Mouse (Mus musculus) forebrain, embryonic 11.5 days (tissue): ENCODE data around the gene Qser1. TPM values are rescaled to one million over a fixed set of nuclear protein-coding genes. Genes with fewer than 3 reads are reported as not detected.
"Not testable (repeated sequence)": the region's sequence is repeated elsewhere in the genome, so short reads cannot be mapped to it uniquely, and the experiment has no call there.

Experiments used
- ATAC-seq: fragments of 200-750 bp; cut with Nextera tagmentation; replicated peaks from 2 replicates; pipeline ENCODE4 v1.8.0; 2017; ENCODE audit warnings: moderate TSS enrichment; ENCODE audit not compliant: low FRiP score
- DNase-seq: peaks from one replicate; pipeline ENCODE4 v3.0.0-alpha.2; 2017; ENCODE audit warnings: low spot score
- H3K27ac ChIP-seq: fragments of 300-500 bp; sonication (generic); 2 replicates; pipeline ENCODE4 v1.5.1; 2014; ENCODE audit warnings: low read depth, low read length
- H3K27me3 ChIP-seq: fragments of 300-500 bp; sonication (generic); 2 replicates; pipeline ENCODE4 v1.6.1; 2014; ENCODE audit warnings: mild to moderate bottlenecking, low read length, mixed read lengths; ENCODE audit not compliant: control insufficient read depth, insufficient read depth
- H3K36me3 ChIP-seq: fragments of 300-500 bp; sonication (generic); 2 replicates; pipeline ENCODE4 v1.6.1; 2014; ENCODE audit warnings: mild to moderate bottlenecking, low read length, moderate library complexity, mixed read lengths; ENCODE audit not compliant: control insufficient read depth, insufficient read depth
- H3K4me1 ChIP-seq: fragments of 300-500 bp; sonication (generic); replicated peaks from 2 replicates; pipeline ENCODE4 v1.6.1; 2014; ENCODE audit warnings: low read length, mixed read lengths; ENCODE audit not compliant: control insufficient read depth, insufficient read depth
- H3K4me2 ChIP-seq: fragments of 300-500 bp; sonication (generic); 2 replicates; pipeline ENCODE4 v1.6.1; 2014; ENCODE audit warnings: low read depth, mild to moderate bottlenecking, low read length, moderate library complexity, mixed read lengths; ENCODE audit not compliant: severe bottlenecking
- H3K4me3 ChIP-seq: fragments of 300-500 bp; sonication (generic); 2 replicates; pipeline ENCODE4 v1.5.1; 2014; ENCODE audit warnings: low read depth, low read length
- H3K9ac ChIP-seq: fragments of 300-500 bp; sonication (generic); 2 replicates; pipeline ENCODE4 v1.6.1; 2014; ENCODE audit warnings: low read length
- H3K9me3 ChIP-seq: fragments of 300-500 bp; sonication (generic); 2 replicates; pipeline ENCODE4 v1.6.1; 2016; ENCODE audit warnings: low read length, mixed read lengths; ENCODE audit not compliant: control insufficient read depth
- WGBS: fragments of 180-500 bp; shearing (Covaris S2); extraction: QIAGEN DNeasy Blood & Tissue Kit; methylation state at CpG from one replicate; pipeline ENCODE4 v1.1.7; 2014; 5-methylcytosine and 5-hydroxymethylcytosine counted together
- polyA plus RNA-seq: library from polyadenylated mRNA; unstranded; fragments of >200 nt; fragmentation: Nextera tagmentation; extraction: Ambion mirVana; gene quantifications from 2 replicates; pipeline ENCODE4 v1.2.1, GENCODE M21; 2014

The Qser1 gene
- 18.7 and 18.9 TPM in 2 replicates for polyA plus RNA-seq

GRCm38 (mm10) chr2:104816371-104816827, at the start of gene Qser1:
Gene Qser1 (minus strand): TSS chr2:104816760.
- no peak for DNase-seq
- H3K36me3 ChIP-seq = no peaks in the 10 kb centered on the region

GRCm38 (mm10) chr2:104864176-104864860, 47.8 kb upstream of the Qser1 start:
- ATAC-seq (no peak), DNase-seq (no peak)
- 87% methylated on average over 4 of the region's 4 CpGs for WGBS
- Histone ChIP-seq H3K9ac (no peak overlapping the region), H3K27me3 (no peaks in the 10 kb centered on the region), H3K36me3 (no peaks in the 10 kb centered on the region), H3K4me2 (no peak overlapping the region), H3K9me3 (no peaks in the 10 kb centered on the region), H3K4me3 (no peak overlapping the region), H3K4me1 (no peaks in the 10 kb centered on the region), H3K27ac (no peak overlapping the region)

More at GRCm38 (mm10) chr2:104816371-104816827, at the start of gene Qser1:
- Histone ChIP-seq H3K4me1 (peaks cover 3% of the 10 kb centered on the region), H3K27ac (peak within 1 kb of the TSS; percentile 98), H3K4me3 (peak within 1 kb of the TSS; percentile 94), H3K9me3 (no peaks in the 10 kb centered on the region), H3K4me2 (peak within 1 kb of the TSS; percentile 85), H3K9ac (peak within 1 kb of the TSS; percentile 98), H3K27me3 (no peaks in the 10 kb centered on the region)
- 2% methylated on average over 38 of the region's 50 CpGs for WGBS
- ATAC-seq = peak; percentile 77

GRCm38 (mm10) chr2:104860426-104860825, 43.9 kb upstream of the Qser1 start:
- H3K4me2 ChIP-seq = no peak overlapping the region
- H3K9me3 ChIP-seq = no peaks in the 10 kb centered on the region
- no peak overlapping the region for H3K27ac ChIP-seq
- DNase-seq (no peak), ATAC-seq (no peak)
- no peak overlapping the region for H3K4me3 ChIP-seq
- no peaks in the 10 kb centered on the region for H3K27me3 ChIP-seq
- H3K9ac ChIP-seq = no peak overlapping the region
- H3K36me3 ChIP-seq = no peaks in the 10 kb centered on the region
- 89% methylated on average over 10 of the region's 10 CpGs for WGBS
- H3K4me1 ChIP-seq = no peaks in the 10 kb centered on the region

- no peak overlapping the region for H3K4me3 ChIP-seq
- no peak for DNase-seq
These were observed 42.5 kb upstream of the Qser1 start for GRCm38 (mm10) chr2:104859060-104859459.

GRCm38 (mm10) chr2:104858083-104858482, 41.5 kb upstream of the Qser1 start:
- not testable (repeated sequence) for DNase-seq, ATAC-seq, H3K27me3 ChIP-seq, H3K27ac ChIP-seq, H3K4me1 ChIP-seq, H3K4me2 ChIP-seq, H3K4me3 ChIP-seq, H3K9ac ChIP-seq, H3K36me3 ChIP-seq, H3K9me3 ChIP-seq
- WGBS = 94% methylated on average over 3 of the region's 3 CpGs

More at GRCm38 (mm10) chr2:104859060-104859459, 42.5 kb upstream of the Qser1 start:
- WGBS = 90% methylated on average over 5 of the region's 5 CpGs
- Histone ChIP-seq H3K4me2 (no peak overlapping the region), H3K27me3 (no peaks in the 10 kb centered on the region), H3K9me3 (no peaks in the 10 kb centered on the region), H3K4me1 (no peaks in the 10 kb centered on the region), H3K9ac (no peak overlapping the region), H3K36me3 (no peaks in the 10 kb centered on the region), H3K27ac (no peak overlapping the region)
- no peak for ATAC-seq

GRCm38 (mm10) chr2:104856218-104856617, 39.7 kb upstream of the Qser1 start:
- H3K4me2 ChIP-seq = no peak overlapping the region
- H3K27me3 ChIP-seq = no peaks in the 10 kb centered on the region
- ATAC-seq = no peak
- no peaks in the 10 kb centered on the region for H3K4me1 ChIP-seq
- no peak for DNase-seq
- H3K36me3 ChIP-seq = no peaks in the 10 kb centered on the region
- H3K9me3 ChIP-seq = no peaks in the 10 kb centered on the region
- no peak overlapping the region for H3K27ac ChIP-seq
- H3K9ac ChIP-seq = no peak overlapping the region
- no peak overlapping the region for H3K4me3 ChIP-seq
- 50% methylated on average over 1 of the region's 1 CpGs for WGBS

GRCm38 (mm10) chr2:104855732-104856131, 39.2 kb upstream of the Qser1 start:
- Histone ChIP-seq H3K4me3 (no peak overlapping the region), H3K9ac (no peak overlapping the region), H3K9me3 (no peaks in the 10 kb centered on the region), H3K4me2 (no peak overlapping the region), H3K36me3 (no peaks in the 10 kb centered on the region), H3K4me1 (no peaks in the 10 kb centered on the region), H3K27ac (no peak overlapping the region), H3K27me3 (peaks cover 2% of the 10 kb centered on the region; the same call in 1 of the 2 replicates)
- WGBS = 21% methylated on average over 3 of the region's 3 CpGs
- no peak for DNase-seq
- ATAC-seq = no peak

GRCm38 (mm10) chr2:104854836-104855235, 38.3 kb upstream of the Qser1 start:
- Histone ChIP-seq H3K9me3 (no peaks in the 10 kb centered on the region), H3K9ac (no peak overlapping the region), H3K4me3 (no peak overlapping the region), H3K4me2 (no peak overlapping the region), H3K4me1 (no peaks in the 10 kb centered on the region), H3K27me3 (peaks cover 2% of the 10 kb centered on the region; the same call in 1 of the 2 replicates), H3K27ac (no peak overlapping the region), H3K36me3 (no peaks in the 10 kb centered on the region)
- ATAC-seq (no peak), DNase-seq (no peak)
- WGBS = 68% methylated on average over 1 of the region's 1 CpGs

- Histone ChIP-seq H3K4me1 (0 out of 2 replicates have a peak, but pooled peaks cover 3% of the 10 kb centered on the region), H3K4me3 (no peak overlapping the region), H3K9me3 (no peaks in the 10 kb centered on the region), H3K27ac (no peak overlapping the region), H3K27me3 (peaks cover 10% of the 10 kb centered on the region), H3K9ac (no peak overlapping the region), H3K36me3 (no peaks in the 10 kb centered on the region), H3K4me2 (no peak overlapping the region)
- WGBS = 88% methylated on average over 7 of the region's 7 CpGs
- DNase-seq (no peak), ATAC-seq (no peak)
These were observed 36.0 kb upstream of the Qser1 start for GRCm38 (mm10) chr2:104852546-104852945.
